Mouse (Mus musculus): ENCODE data around the gene Alk.
"Not testable (repeated sequence)": the region's sequence is repeated elsewhere in the genome, so short reads cannot be mapped to it uniquely, and the experiment has no call there.

Gene Alk

DNA sequence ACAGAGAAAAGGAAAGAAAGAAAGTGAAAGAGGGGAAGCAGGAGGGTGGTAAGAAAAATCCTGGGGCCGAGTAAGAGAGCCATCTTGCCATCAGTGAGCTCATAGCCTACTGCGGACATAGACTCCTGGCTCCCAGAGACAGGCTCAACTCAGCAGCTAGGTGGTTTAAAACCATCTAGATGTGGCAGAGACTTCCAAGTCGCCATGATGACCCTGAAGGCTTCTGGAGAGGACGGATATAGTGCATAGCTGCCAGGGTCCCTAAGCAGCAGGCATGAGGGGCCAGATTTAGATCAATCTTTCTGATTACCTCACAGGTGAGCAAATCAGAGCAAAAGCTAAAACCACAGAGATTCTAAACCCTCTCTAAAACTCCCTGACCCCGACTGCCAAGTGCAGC is 76.9 kb downstream of the Alk start:
- DNase-seq (ENCODE audit: low spot score) = no peak

DNA sequence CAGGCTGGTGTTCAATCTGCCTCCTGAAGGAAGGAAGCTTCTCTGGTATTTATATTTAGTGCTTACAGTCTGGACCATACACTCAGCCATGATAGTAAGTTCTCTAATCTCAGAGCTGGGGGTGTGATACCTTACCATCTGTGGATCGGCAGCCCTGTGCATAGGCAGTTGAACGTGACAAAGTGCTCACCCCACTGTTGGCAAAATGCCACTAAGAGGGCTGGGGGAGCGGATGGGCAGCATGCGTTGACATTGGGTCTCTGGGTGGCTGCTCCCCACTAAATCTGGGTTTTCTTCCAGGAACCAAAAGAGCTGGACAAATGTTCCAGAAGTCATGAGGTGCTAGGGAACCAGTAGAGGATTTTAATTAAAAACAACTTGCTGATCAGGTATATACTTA is 78.1 kb downstream of the Alk start:
- DNase-seq (ENCODE audit: low spot score) = no peak

DNA sequence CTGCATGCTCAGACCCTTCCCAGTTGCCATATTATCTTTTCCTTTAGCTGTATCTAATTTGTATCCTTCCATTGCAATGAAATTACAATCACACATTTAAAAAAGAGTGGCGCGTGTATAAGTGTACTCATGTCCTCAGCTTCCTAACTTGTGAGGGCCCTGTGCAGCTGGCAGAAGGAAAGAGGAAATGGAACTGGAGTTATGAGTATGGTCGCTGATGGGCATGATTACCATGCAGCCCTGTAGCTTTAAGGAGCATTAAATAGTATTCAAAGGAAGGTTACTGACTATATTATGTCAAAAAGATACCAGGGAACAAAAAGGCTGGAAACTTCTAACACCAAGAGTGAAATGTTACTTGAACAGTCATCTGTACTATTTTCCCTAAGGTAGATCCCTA is 79.6 kb downstream of the Alk start:
- DNase-seq (ENCODE audit: low spot score) = no peak

DNA sequence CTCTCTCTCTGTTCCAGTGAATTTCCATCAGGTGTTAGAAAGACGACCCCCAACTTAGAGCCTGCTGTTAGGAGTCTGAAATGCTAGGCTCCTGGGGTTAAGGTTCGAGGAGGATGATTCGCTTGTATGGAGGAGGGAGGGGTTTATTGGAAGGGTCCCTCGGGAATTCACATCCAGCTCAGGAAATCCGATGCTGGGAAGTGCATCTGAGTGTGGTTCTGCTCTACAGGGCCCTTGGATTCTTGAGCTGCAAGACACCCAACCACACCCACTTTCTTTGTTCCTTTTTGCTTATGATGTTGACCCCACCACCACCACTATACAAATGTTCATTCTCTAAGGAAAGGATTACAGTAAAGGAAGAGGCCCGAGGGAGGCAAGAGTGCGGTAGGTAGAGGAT is 81.4 kb downstream of the Alk start:
- no peak for DNase-seq (ENCODE audit: low spot score)

DNA sequence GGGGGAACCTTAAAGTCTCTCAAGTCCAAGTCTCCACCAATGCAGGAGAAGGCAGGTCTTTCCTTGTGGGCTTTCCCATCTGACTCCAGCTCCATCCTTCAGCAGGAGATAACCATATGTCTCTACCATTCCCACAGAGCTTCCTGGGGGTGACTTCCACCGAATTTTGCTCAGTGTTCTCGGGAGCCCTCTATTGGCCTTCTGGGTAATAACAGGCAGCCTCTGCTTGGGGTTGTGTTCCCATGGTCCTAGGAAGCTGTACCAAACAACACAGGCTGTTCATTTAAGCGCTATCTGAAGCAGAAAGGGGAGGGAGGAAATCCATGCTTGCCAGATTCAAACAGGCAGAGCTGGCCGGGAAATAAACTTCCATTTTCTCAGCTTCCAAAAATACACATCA is 82.0 kb downstream of the Alk start:
- peak; percentile 32 for DNase-seq (ENCODE audit: low spot score)

DNA sequence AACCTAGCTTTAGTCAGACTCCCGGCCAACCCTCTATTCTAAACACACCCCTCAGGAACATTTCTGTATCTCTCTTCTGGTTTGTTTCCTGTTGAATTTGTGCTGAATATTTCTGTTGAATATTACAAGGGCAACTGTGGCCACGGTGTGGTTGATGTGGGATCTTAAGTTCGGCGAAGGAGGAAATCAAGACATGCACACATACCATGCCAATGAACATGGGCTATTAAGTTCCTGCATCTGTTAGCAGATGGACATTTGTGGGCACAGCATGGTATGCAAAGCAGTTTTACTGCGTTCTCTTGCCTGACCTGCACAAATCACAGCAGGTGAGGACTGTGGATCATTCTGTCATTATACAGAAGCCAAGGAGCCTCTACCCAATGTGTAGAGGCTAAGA is 83.1 kb downstream of the Alk start:
- no peak for DNase-seq (ENCODE audit: low spot score)

DNA sequence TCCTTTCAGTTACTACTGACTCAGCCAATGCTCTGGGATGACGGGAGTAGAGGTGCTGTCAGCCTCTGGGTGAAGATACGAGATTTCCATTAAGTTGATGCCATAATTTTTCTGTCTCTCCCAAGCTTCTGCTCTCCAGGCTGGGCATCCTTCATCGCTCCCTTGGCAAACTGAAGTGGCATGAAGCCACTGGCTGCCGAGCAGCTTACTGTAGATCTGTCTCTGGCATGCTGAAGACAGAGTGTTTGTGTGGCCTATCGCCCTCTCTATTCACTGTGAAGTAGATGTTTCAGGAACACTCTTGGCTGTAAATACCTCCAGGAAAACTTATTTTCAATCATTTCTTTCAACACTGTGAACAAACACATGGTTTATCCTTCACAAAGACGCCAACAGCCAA is 93.7 kb downstream of the Alk start:
- DNase-seq (ENCODE audit: low spot score) = no peak

DNA sequence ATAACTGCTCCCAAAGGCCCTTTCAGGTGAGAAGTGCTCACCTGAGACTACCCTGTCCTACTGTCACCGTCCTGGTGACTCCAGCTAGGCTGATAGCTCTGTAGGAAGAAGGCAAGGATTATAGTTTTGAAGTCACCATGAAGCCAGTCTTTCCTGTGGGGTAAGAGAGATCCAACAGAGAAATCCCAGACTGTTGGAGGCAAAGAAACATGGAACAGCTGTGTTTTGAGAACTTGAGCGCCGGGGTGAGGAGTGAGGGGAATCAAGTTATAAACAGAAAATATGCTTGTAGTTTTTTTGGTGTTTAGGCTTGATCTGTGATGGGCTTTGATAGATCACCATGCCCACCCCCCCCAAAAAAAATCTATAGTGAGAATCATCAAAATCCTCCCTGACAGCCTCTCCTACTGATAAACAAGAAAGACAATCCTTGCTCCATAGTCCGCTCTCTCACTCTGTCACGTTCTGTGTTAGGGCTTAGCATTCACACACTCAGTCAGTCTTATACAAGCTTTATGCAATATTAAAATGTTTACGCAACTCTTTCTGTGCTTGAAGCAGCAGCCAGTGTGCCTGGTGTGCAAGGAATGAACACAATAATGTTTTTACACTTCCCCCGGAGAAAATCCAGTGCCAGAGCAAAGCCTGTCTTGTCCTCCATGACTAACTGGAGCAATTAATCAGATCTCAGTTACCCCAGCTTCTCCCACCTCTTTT is 95.6 kb downstream of the Alk start:
- no peak for DNase-seq (ENCODE audit: low spot score)

DNA sequence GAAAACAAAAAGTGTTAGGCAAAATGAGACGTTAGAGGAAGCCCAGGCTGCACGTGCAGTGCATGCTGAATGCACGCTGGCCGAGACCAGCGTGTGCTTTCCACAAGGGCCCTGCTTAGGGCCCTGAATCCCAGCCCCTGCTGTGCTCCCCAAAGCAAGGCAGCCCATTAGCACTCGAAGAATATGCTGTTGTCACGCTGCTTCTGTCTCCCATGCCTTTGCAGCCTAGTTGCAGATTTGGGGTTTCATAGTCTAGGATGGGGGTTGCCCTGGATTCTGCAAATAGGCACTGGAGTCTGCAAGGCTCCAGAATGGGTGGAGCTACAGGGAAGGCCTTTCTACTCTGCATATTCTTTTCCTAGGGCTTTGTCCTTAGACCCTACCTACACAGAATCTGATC is 99.2 kb downstream of the Alk start:
- no peak for DNase-seq (ENCODE audit: low spot score)

DNA sequence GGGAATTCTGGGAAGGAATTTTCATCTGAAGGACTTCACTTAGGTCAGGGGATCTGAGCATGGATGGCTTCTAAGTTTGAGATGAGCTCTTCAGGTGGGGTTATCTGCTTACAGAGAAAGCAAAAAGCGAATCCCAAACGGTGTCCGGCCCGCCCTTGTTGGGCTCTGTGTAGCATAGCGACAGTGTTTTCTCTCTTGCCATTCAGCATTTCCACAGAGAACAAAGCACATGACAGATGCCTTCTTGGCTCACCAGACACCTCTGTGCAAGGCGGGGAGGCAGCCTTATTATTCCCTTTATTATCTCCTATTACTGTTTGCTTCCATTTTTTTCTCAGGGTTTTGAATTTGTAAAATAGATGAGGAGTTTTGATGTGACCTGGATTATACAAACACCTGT is 99.8 kb downstream of the Alk start:
- DNase-seq (ENCODE audit: low spot score) = no peak

DNA sequence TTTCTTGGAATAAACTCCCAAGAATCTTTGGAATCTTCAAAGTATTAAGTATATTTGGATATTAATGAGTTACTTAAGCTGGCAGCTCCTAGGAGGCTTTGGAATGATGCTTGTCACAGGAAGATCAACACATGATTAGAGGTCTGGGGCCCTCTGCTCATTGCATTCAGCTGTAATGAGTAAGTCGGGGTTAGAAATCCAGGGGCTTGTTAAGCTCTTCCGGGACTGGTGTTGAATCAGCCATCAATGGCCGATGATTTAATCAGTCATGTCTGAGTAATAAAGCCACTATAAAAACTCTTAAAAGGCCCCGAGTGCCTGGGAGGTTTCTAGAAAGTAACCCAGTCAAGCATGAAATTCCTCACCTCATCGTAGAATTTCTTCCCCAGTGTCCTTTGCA is 109.0 kb downstream of the Alk start:
- DNase-seq (ENCODE audit: low spot score) = no peak

DNA sequence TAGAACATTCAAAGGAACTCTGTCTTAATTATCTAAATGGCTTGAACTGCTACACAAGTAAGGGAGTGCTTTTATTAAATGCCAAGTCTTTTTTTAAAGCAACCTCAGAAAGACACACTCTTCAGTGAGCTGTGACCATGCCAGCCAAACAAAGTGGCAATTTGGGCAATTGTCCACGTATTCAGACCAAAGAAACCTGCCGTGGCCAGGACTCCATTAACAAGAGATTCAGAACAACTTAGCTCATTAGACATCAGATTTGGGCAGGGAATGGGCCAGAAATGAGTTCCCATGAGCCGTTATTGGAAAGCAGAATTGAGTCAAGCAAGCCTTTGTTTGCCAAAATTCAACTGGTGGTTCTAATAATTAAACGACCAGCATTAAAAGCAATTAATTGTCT is 118.8 kb downstream of the Alk start:
- DNase-seq (ENCODE audit: low spot score) = no peak

DNA sequence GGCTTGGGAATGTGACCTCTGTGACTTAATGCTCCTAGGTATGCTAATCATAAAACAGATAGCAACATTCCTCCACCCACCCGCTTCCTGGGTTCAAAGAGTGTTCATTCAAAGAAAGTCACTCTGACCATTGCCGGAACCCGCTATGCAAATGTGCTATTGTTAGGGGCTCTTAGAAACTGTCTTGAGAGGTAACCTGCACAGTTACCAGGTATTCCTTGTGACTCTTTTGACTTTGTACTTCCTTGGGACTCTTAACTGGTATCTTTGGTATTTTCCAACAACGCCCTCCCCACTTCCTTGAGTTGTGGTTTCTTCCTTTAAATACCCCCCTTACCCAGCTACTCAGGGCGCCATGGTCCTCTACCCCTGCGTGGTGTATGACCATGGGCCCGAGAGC is 125.2 kb downstream of the Alk start:
- DNase-seq (ENCODE audit: low spot score) = not testable (repeated sequence)

DNA sequence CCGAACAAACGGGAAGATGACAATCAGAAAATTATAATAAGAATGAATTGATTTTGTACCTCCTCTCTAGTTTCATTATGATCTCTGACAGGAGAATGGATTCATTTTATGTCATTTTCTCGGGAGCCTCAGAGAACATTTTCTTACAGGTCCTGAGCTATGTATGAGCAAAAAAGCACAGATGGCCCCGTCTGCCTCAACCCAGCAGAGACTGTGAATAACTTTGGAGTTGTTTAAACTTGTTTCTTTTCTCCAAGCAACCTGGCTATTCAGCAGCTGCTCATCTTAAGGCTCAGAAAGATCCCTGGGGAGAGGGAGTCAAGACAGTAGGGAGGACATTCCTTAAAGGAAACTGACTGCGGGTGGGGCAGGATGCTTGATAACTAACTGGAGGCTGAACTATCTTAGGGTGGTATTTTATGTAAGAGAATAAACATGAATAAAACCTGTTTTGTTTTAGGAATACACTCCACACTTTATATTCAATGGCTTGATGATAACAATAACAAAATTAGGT is 126.5 kb downstream of the Alk start:
- no peak for DNase-seq (ENCODE audit: low spot score)

DNA sequence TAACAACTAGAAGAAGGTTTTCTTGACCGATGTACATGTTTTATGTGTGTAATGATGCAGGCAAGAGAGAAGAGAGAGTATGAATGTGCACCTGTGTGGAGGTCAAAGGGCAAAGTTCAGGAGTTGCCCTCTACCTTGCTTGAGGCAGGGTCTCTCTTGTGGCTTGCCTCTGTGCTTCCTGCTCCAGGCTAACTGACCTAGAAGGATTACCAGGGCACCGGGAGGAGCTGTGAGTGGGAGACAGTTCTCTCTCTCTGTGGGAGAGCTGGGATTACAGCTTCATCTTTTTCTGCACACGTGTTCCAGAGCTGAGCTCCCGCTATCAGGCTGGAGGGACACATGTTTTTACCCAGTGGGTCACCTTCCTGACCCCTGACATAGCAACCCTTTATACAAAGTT is 127.5 kb downstream of the Alk start:
- no peak for DNase-seq (ENCODE audit: low spot score)

DNA sequence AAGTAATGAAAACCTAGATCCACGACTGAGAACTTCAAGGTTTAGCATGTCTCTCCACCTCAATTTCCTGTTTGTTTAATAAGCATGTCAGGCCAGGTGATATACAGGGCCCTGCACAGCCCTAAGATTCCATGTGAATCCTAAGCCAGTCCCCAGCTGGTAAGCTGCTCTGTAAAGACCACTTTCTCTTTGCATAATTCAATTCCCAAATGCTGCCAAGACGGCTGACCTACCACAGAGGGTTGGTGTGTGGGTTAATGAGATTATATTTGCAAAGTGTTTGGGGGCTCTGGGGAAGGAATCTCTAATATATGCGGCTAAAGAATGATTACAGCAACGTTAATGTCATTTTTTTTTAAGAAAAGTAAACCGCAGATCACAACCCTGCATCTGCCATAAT is 130.3 kb downstream of the Alk start:
- no peak for DNase-seq (ENCODE audit: low spot score)

DNA sequence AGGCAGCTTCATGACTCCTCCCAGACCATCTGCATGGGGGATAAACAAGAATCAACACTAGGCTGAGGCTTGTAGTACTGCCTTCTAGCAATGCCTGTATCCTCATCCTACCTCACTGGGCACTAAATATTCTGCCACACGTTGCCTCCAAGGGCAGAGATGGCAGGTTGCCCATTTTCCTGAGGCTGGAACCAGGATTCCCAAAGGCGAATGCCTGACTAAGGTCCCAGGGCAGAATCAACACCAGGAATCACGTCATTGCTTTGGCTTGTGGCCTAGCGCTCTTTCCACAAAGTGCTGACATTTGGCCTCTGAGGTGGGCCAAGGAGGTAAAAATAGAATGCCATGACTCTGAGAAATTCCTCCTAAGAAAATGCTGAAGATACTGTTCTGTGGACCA is 155.9 kb downstream of the Alk start:
- DNase-seq (ENCODE audit: low spot score) = no peak

DNA sequence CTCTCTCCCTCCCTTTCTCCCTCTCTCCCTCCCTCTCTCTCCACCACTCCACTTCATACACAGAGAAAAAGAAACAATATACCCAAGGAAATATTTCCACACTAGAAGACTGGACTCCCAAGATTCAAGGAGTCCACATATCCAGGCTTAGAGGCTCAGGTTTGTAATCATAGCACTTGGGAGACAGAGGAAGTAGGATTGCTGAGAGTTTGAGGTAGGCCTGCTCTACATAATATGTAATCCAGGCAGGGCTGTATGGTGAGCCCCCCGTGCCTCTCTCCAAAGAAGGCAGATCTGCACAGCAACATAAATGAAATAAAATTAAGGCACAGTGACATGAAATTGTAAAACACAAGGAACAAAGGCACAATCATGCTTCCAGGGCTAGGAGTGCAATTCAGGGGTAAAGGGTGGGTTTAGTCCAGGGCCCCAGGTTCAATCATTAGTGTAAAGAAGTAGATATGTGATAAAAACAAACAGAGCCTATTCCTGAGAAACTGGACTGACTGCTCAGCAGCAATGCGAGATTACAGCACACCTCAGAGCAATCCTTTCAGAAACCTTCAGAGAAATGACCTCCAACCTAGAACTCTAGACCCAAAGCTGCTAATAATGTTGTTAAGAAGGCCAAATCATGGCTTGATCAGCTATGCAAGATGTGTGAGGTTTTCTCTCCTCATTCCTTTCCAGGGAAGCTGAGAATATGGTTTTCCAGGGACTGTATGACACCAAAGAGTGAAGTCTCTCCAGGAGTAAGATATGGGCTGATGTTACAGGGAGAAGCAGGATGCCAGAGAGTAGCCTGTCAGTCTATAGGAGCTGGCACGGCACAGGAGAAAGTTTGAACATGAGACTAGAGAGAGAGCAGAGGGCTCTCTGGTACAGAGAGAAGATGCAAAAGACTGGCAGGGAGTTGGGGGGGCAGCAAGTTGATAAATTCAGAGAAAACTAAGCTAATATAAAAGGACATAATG is 158.9 kb downstream of the Alk start:
- no peak for DNase-seq (ENCODE audit: low spot score)

DNA sequence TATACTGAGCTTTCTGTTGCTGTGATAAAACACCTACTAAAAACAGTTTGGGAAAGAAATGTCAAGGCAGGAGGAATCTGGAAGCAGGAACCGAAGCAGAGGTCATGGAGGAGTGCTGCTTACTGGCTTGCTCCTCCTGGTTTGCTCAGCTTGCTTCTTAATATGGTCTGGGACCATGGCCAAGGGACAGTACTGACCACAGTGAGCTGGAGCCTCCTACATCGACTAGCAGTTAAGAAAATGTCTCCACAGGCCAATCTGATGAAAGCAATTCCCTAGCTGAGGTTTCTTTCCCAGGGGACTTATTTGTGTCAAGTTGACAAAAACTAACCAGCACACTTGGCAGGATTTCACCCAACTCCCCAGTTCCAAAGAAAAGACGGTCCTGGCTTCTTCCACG is 187.0 kb downstream of the Alk start:
- no peak for DNase-seq (ENCODE audit: low spot score)

DNA sequence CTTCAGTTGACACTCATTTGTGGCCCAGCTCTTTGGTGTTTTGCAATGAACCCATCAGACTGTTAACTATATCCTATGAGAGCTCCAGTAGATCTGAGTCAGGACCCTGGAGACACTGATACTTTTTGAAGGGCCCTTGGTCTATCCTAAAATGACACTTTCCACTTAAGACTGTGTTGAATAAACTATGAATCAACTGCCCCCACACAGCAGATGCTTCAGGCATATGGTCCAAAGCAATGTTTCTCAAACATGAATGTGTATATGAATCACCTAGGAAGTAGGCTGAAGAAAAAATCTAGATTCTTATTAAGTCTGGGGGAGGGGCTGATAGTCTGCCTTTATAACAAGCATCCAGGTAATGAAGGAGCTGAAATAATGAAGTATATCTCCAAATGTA is 189.8 kb downstream of the Alk start:
- DNase-seq (ENCODE audit: low spot score) = no peak

DNA sequence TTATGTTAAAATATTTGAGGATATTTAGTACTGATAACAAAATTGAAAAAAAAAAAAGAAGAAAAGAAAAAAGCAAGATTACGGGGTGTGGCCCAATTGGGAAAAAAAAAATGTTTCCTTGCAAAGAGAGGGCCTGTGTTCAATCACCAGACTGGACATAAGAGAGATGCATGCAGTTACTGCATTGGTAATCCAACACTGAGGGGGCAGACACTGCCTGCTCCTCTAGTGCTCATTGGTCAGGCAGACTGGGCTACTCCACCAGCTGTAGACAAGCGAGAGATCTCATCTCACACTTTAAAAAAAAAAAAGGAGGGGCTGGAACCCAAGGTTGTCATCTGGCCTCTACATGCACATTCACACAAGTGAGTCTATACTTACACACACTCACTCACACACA is 199.6 kb downstream of the Alk start:
- no peak for DNase-seq (ENCODE audit: low spot score)

DNA sequence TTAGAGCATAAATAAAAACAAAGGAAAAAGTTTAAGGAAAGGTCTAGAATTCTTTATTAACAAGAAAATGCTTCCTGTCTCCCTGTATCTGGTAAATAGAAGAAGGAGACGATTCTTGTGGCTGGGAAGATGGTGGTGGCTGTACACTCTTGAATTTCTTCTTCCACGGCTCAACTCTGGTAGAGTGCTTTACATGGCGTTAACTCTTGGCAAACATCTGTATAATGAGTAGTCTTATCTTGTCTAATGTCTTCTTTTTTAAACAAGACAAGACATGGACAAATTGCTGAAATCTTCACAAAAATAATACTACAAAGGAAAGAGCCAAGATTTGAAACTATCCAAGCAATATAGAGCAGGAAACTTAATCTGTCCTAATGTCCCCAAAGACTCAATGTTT is 202.6 kb downstream of the Alk start:
- DNase-seq (ENCODE audit: low spot score) = no peak

DNA sequence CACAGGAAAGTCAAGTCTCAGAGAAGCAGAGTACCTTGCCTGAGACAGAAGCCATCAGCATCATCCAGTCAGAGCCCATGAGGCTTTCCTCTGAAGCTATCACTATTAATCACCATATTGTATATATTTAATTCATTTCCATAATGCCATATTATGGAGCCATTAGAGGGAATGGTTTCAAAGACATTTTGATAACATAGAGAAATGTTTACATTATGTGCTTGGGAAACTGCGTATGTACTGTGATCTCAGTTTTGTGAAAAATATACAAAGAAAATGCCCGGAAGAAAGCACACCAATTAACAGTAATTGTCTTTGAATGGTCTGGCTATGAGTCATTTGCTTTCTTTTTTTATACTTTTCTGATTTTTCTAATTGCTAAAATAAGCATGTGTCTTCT is 203.1 kb downstream of the Alk start:
- DNase-seq (ENCODE audit: low spot score) = no peak
